Mouse (Mus musculus): ENCODE measurements around the gene Fam3a. TPM values are rescaled to one million over a fixed set of nuclear protein-coding genes. Genes with fewer than 3 reads are reported as not detected.

Fam3a gene
- total RNA-seq, 2 experiments from 2014 or later, result 14.6 to 15.5 TPM

GRCm38 (mm10) chrX:74352645-74353466, 40.2 kb downstream of the Fam3a start:
- no peak for ATAC-seq (ENCODE audit: poor library complexity, severe bottlenecking)

Other genes starting within 250 kb of the Fam3a start
- gene Tex28, start 225.4 kb downstream of the Fam3a start, total RNA-seq (2015), result not detected in 2 replicates
- not detected in 2 replicates for gene Tex28, start 225.4 kb downstream of the Fam3a start, total RNA-seq (2017)
- not detected in 2 replicates for gene Tktl1, start 216.0 kb downstream of the Fam3a start, total RNA-seq (2015)
- gene Tktl1, start 216.0 kb downstream of the Fam3a start, total RNA-seq (2017), result not detected in 2 replicates
- 614 and 619 TPM in 2 replicates for gene Flna, start 143.5 kb downstream of the Fam3a start, total RNA-seq (2015)
- 2,027 and 2,122 TPM in 2 replicates for gene Flna, start 143.5 kb downstream of the Fam3a start, total RNA-seq (2017)
- gene Emd, start 138.6 kb downstream of the Fam3a start, total RNA-seq (2015), result 89.4 and 95.2 TPM in 2 replicates
- gene Emd, start 138.6 kb downstream of the Fam3a start, total RNA-seq (2017), result 73.3 and 99.8 TPM in 2 replicates
- 2,650 and 3,055 TPM in 2 replicates for gene Rpl10, start 122.5 kb downstream of the Fam3a start, total RNA-seq (2015)
- 1,311 and 1,465 TPM in 2 replicates for gene Rpl10, start 122.5 kb downstream of the Fam3a start, total RNA-seq (2017)
- 45.2 and 49.3 TPM in 2 replicates for gene Taz, start 111.4 kb downstream of the Fam3a start, total RNA-seq (2015)
- gene Taz, start 111.4 kb downstream of the Fam3a start, total RNA-seq (2017), result 28.1 and 33.1 TPM in 2 replicates
- 105 and 116 TPM in 2 replicates for gene Dnase1l1, start 110.9 kb downstream of the Fam3a start, total RNA-seq (2015)
- gene Dnase1l1, start 110.9 kb downstream of the Fam3a start, total RNA-seq (2017), result 63.8 and 69.1 TPM in 2 replicates
- 229 and 231 TPM in 2 replicates for gene Atp6ap1, start 96.2 kb downstream of the Fam3a start, total RNA-seq (2015)
- 218 and 254 TPM in 2 replicates for gene Atp6ap1, start 96.2 kb downstream of the Fam3a start, total RNA-seq (2017)
- gene Gdi1, start 88.3 kb downstream of the Fam3a start, total RNA-seq (2015), result 133 and 170 TPM in 2 replicates
- gene Gdi1, start 88.3 kb downstream of the Fam3a start, total RNA-seq (2017), result 44.6 and 70.5 TPM in 2 replicates
- 43.2 and 51.5 TPM in 2 replicates for gene Fam50a, start 80.2 kb downstream of the Fam3a start, total RNA-seq (2015)
- gene Fam50a, start 80.2 kb downstream of the Fam3a start, total RNA-seq (2017), result 42.8 and 63.1 TPM in 2 replicates
- gene Plxna3, start 64.2 kb downstream of the Fam3a start, total RNA-seq (2015), result 0.09 and 0.50 TPM in 2 replicates
- 0.57 and 0.70 TPM in 2 replicates for gene Plxna3, start 64.2 kb downstream of the Fam3a start, total RNA-seq (2017)
- 53.3 and 55.1 TPM in 2 replicates for gene Lage3, start 39.7 kb downstream of the Fam3a start, total RNA-seq (2015)
- gene Lage3, start 39.7 kb downstream of the Fam3a start, total RNA-seq (2017), result 16.0 and 20.2 TPM in 2 replicates
- gene Ubl4a, start 20.1 kb downstream of the Fam3a start, total RNA-seq (2015), result 27.0 and 32.0 TPM in 2 replicates
- 11.5 and 13.1 TPM in 2 replicates for gene Ubl4a, start 20.1 kb downstream of the Fam3a start, total RNA-seq (2017)
- gene Slc10a3, start 19.9 kb downstream of the Fam3a start, total RNA-seq (2015), result 18.4 and 24.3 TPM in 2 replicates
- 12.3 and 12.9 TPM in 2 replicates for gene Slc10a3, start 19.9 kb downstream of the Fam3a start, total RNA-seq (2017)
- gene Ikbkg, start within 50 bp of the Fam3a start, total RNA-seq (2015), result 8.8 and 11.7 TPM in 2 replicates
- gene Ikbkg, start within 50 bp of the Fam3a start, total RNA-seq (2017), result 31.9 and 50.0 TPM in 2 replicates
- 384 and 417 TPM in 2 replicates for gene G6pdx, start 35.9 kb upstream of the Fam3a start, total RNA-seq (2015)
- gene G6pdx, start 35.9 kb upstream of the Fam3a start, total RNA-seq (2017), result 261 and 303 TPM in 2 replicates
- gene Gm6880, start 88.1 kb upstream of the Fam3a start, total RNA-seq (2015), result not detected in 2 replicates
- gene Gm6880, start 88.1 kb upstream of the Fam3a start, total RNA-seq (2017), result not detected in 2 replicates
- not detected in 2 replicates for gene Olfr1326-ps1, start 181.6 kb upstream of the Fam3a start, total RNA-seq (2015)
- gene Olfr1326-ps1, start 181.6 kb upstream of the Fam3a start, total RNA-seq (2017), result not detected in 2 replicates
- not detected in 2 replicates for gene Olfr1325, start 199.4 kb upstream of the Fam3a start, total RNA-seq (2015)
- not detected in 2 replicates for gene Olfr1325, start 199.4 kb upstream of the Fam3a start, total RNA-seq (2017)

All from megakaryocyte, adult 5-6 weeks (primary cell).